Mouse (Mus musculus): Measurements from ENCODE around the gene Aldob.
"Not testable (repeated sequence)": the region's sequence is repeated elsewhere in the genome, so short reads cannot be mapped to it uniquely, and the experiment has no call there.

Gene Aldob

DNA sequence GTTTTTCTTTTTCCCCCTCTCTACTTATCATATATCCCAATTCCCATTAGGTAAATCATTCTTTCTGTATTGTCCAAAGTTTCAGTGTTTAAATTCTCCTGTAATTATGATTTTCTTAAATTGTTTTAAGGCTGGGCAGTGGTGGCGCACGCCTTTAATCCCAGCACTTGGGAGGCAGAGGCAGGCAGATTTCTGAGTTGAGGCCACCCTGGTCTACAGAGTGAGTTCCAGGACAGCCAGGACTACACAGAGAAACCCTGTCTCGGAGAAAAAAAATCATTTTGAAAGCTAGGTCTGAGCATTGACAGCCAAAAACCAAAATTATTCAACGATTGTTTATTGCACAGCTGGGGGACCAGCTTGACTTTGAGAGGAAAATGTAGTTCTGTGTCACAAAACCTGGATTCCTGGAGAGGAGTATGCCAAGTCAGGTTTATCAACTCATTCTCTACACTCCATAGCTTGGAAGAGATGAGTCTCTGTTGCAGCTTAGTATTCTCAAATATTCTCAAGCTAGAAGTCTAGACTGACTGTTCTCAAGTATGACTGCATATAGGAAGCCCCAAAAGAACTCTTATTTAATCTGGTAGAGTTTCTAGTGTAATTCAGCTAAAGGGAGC, 13.6 kb downstream of the Aldob start:
- no peak for DNase-seq (ENCODE audit: low read depth, low spot score)

DNA sequence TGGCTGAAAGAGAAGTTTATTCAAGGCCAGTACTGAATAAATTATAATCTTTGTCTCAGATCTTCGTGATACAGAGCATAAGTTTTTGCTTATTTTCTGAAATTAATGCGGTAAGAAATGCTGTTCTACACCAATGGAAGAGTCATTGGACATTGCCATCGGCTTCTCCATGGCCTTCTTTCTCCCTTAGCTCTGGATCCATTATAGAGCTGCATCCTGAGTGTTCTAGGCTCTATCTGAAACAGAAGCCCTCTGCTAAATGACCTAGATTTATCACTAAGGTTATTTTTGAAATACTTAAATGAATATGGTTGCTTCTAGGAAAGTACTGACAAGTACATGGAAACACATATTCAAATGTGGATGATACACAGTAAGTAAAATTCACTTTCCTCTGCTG, 14.3 kb downstream of the Aldob start:
- no peak for DNase-seq (ENCODE audit: low read depth, low spot score)

DNA sequence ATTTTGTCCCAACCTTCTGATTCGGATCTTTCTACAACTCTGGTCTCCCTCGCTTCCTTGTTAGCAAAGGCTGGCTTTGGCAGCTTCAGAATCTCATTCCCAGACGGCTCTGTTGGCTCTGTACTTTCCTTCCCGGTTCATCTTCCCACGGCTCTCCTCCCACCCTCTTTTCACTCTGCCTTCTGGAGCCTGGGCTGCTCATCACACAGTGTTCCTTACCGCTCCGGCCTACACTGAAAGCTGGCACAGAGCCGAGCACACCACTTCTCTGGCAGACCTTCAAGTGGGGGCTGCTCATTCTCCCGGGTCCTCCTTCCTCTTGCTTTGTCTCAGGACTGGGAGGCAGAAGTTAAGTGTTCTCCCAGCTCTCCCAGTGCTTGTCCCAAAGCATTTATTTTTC, 26.8 kb downstream of the Aldob start:
- no peak for DNase-seq (ENCODE audit: low read depth, low spot score)

DNA sequence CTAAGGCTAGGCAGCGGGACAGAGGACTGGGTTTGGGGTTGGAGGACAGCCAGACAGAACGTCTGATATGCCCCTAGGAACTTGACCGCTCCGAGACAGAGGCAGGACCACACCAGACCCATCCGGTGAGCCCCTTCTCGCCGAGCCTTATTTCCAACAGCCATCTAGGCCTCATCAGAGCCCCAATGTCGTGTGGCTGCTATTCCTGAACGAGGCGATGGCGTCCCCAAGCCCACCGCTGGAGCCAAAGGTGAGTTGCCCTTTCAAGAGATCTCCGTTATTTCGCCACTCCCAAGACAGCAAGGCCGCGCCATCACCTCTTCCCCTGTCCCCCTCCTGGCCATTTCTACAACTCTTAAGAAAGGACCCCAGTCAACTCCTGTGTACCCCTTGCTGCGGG, 28.0 kb downstream of the Aldob start:
- no peak for DNase-seq (ENCODE audit: low read depth, low spot score)

DNA sequence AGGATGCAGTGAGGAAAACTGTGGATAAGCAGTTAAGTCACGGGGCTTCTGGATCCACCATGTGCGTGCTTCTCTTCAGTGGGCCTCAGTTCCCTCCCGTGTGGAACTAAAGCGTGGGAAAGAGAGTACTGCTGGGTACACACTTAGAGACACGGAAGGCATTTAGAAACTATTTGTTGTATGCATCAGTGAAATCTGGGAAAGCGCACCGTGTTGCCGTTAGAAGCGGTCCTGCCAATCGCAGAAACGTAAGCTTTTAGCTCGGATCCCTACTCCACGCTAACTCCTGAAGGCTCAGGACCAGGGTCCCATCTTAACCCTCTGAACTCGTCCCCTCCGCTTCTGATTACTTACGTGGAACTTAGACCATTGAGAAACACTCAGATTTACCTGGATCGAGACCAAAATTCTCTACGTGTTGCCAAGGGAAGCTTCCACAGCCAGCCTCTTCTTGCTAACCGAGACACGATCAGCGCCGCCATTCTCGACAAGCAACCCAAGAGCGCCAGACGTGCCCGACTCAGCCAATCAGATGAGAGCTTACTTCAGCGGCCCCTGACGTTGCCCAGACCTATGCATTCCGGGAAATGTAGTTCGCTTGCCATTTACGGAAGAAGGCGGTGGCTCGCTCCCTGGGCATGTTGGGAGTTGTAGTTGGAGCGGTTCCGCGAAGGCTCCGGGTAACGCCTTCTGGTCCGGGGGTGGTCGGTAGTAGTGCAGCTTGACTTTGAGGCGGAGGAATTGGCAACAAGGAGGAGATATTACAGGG, 28.6 kb downstream of the Aldob start, which contains the start of the genes Mrpl50 and Zfp189:
Mrpl50 (minus strand) TSS at position 522 of the 769 bp plus-strand sequence.
Zfp189 (plus strand) TSS at position 605 of the 769 bp plus-strand sequence.
- peak; percentile 98 for DNase-seq (ENCODE audit: low read depth, low spot score)

DNA sequence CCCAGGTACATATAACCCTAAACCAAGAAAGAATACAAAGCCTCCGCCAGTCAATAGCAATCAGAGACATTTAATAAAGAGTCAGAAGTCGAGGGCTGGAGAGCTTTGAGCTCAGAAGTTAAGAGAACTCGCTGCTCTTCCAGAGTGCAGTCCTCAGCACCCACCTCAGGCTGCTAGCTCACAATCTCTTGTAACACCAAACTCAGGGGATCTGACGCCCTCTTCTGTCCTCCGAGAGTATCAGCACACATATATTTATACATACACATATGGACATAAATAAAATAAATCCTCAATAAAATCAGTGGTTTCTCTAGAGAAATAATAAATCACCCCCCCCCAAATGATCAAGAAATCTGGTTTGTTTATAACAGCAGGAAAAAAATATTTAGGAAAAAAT, 29.9 kb downstream of the Aldob start:
- DNase-seq (ENCODE audit: low read depth, low spot score), result peak; percentile 80

DNA sequence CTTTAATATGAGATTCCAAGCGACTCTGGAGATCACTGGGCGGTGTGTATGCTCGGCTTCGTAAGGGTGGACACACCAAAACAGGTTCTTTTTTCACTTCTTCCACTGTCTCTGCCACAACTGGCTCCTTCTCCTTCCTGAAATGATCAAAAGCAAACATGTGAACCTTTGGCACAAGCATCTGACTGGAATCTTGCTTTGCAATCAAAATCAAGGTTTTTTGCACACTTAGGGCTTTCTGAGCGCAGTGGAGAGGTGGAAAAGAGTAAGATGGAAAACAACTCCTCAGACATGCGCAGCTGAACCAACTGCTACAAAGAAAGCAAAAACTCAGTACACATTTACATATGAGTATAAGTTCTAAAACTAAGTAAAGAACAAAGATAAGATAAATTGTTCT, 34.9 kb downstream of the Aldob start:
- DNase-seq (ENCODE audit: low read depth, low spot score), result no peak

DNA sequence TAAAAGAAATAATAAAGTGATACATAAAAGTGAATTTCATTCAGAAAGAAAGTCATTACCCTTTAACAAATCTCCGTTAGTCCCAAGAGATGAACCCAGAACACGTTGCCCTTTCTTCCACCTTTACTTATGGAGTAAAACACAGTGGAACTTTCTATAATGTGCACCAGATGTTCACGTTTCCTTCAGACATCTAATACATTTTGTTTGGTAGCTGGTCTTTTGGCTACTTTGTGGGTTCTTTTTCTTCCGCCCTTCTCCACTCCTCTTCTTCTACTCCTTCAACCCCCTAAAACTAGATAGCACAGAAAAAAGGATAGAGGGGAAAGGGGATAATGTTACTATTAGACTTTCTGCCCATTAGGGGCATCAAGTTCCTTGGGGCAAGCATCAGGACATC, 36.7 kb downstream of the Aldob start:
- no peak for DNase-seq (ENCODE audit: low read depth, low spot score)

DNA sequence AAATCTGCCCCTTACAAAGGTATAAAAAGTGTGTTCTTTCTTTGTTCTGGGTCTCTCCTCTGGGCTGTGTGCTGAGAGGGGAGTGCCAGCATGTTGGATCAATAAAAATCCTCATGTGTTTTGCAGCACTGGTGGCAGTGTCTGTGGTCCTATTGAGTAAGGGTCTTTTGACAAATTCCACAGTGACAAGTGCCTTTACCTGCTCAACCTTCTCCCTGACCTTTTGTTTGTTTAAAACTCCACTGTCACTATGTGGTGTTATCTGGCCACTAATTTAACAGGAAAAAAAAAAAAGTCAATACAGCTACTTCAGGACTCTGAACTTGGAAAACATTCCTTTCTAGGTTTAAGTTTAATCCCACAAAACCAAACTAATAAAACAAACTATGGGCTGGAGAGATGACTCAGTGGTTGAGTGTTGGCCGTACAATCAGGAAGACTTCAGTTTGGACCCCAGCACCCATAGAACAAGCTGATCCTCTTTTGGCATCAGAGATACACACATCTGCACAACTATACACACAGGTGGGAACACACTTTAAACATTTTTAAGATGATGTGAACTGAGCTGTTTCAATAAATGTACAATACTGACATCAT, 39.0 kb downstream of the Aldob start:
- DNase-seq (ENCODE audit: low read depth, low spot score), result not testable (repeated sequence)

DNA sequence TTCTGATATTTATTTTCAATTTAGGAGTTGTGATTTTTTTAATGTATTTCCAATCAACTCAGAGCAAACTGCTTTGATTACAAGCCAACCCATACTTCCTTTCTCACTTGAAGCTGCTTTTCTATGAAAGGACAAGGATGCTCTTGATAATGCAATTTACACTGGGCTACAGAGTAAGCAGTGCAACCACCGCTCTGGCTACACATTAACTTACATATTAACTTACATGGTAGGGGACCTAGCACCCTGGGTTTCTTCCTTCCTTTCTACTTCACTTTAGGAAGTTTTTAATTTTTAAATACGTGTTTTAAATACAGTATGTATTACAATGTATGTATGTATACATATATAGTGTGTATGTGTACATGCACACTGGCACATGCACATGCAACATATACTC, 40.2 kb downstream of the Aldob start:
- DNase-seq (ENCODE audit: low read depth, low spot score), result no peak

DNA sequence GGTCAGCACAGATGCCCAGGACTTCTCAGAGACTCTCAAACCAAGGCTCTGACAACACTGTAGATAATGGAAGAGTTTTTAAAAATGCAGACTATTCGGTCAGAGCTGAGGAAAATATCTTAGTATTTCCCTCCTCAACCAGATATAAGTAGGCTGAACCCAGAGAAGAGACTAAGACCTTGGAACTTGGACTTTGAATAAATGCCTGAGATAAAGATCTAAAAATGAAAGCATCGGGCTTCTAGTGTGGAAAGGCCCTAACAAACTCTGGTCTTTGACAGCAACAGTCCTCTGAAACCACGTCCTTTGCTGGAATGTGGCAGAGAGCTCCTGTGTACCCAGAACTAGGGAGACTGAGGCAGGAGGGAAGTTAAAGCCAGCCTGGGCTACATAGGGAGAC, 43.0 kb downstream of the Aldob start, which contains the start of gene Baat:
Baat (minus strand) TSS at position 172 of the 400 bp plus-strand sequence.
- no peak for DNase-seq (ENCODE audit: low read depth, low spot score)

DNA sequence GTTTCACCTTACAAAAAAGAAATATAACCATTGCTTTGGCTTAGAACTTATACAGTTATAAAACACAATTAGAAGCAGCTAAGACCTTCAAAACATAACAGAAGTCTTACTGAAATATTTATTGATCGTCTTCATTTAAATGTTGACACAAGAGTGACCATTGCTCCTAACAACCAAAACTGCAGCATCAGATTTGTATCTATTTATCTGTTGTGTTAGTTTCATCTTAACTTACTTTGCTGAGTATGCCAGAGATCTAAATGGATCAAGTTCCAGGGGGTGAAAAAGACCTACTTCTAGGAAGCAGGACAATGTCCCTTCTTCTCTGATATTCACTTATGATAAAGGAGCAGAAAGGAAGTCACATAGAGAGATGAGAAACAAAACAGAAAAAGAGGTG, 45.8 kb downstream of the Aldob start:
- no peak for DNase-seq (ENCODE audit: low read depth, low spot score)

Measured in R1 (cell line).